In genomic region chr8:87892891-87893290, GRCm38 (mm10) we compare ENCODE assay signal across 14 mouse cellular contexts.
DNase-seq lines count a peak whose midpoint lies in the region; ATAC-seq lines count a peak whose summit lies in the region.
"Had no signal": no experiment of that assay in that cellular context is flagged by ENCODE, and none has a peak within 500 bp of the region (broad histone marks: within the 10 kb centered on the region; RNA-seq: fewer than 3 reads in every experiment).

No protein-coding gene starts in this region.

- 86% methylated on average over 6 of the region's 6 CpGs for WGBS in forebrain, embryonic 10.5 days
- 74% methylated on average over 6 of the region's 6 CpGs for WGBS in forebrain, embryonic 16.5 days
- 81% methylated on average over 6 of the region's 6 CpGs for WGBS in midbrain, embryonic 12.5 days
- WGBS in midbrain, embryonic 11.5 days, result 87% methylated on average over 6 of the region's 6 CpGs
- WGBS in hindbrain, embryonic 10.5 days, result 79% methylated on average over 6 of the region's 6 CpGs
- 59% methylated on average over 6 of the region's 6 CpGs for WGBS in limb, embryonic 13.5 days

- no peaks in the 10 kb centered on the region for H3K9me3 ChIP-seq in forebrain, embryonic 10.5 days
- no peaks in the 10 kb centered on the region for H3K9me3 ChIP-seq in forebrain, embryonic 16.5 days (ENCODE audit: control insufficient read depth, low read length)
- no peaks in the 10 kb centered on the region for H3K9me3 ChIP-seq in midbrain, embryonic 12.5 days
- H3K9me3 ChIP-seq in midbrain, embryonic 11.5 days (ENCODE audit: control insufficient read depth, low read length), result no peaks in the 10 kb centered on the region
- no peaks in the 10 kb centered on the region for H3K9me3 ChIP-seq in hindbrain, embryonic 10.5 days
- H3K9me3 ChIP-seq in limb, embryonic 13.5 days, result no peaks in the 10 kb centered on the region
- H3K9me3 ChIP-seq: heart, embryonic 12.5 days; liver, embryonic 12.5 days had no signal

- no peaks in the 10 kb centered on the region for H3K27me3 ChIP-seq in forebrain, embryonic 10.5 days (ENCODE audit: poor library complexity, severe bottlenecking)
- H3K27me3 ChIP-seq in forebrain, embryonic 16.5 days (replicated peaks; ENCODE audit: control insufficient read depth, insufficient read depth, low read length), result no peaks in the 10 kb centered on the region
- H3K27me3 ChIP-seq in midbrain, embryonic 12.5 days, result no peaks in the 10 kb centered on the region
- H3K27me3 ChIP-seq in midbrain, embryonic 11.5 days (ENCODE audit: control insufficient read depth, insufficient read depth, low read length), result no peaks in the 10 kb centered on the region
- no peaks in the 10 kb centered on the region for H3K27me3 ChIP-seq in hindbrain, embryonic 10.5 days (ENCODE audit: insufficient read depth, poor library complexity, severe bottlenecking)
- no peaks in the 10 kb centered on the region for H3K27me3 ChIP-seq in limb, embryonic 13.5 days
- H3K27me3 ChIP-seq: heart, embryonic 12.5 days; liver, embryonic 12.5 days had no signal

- DNase-seq in forebrain, embryonic 10.5 days (ENCODE audit: extremely low spot score, low spot score), result no peak
- no peak for DNase-seq in midbrain, embryonic 11.5 days (ENCODE audit: low spot score, missing footprints)
- no peak for DNase-seq in hindbrain, embryonic 10.5 days (ENCODE audit: low spot score)
- no peak for DNase-seq in adrenal gland, adult (ENCODE audit: inconsistent age in 2 of 2, low spot score in 1 of 2)
- DNase-seq in right cerebral cortex, postnatal 14 days, result no peak
- DNase-seq: gastrocnemius, postnatal 10 days; spleen, adult 18-20 months had no signal

- H3K4me3 ChIP-seq in forebrain, embryonic 10.5 days, result no peak overlapping the region
- no peak overlapping the region for H3K4me3 ChIP-seq in forebrain, embryonic 16.5 days (replicated peaks; ENCODE audit: low read length)
- H3K4me3 ChIP-seq in midbrain, embryonic 12.5 days, result no peak overlapping the region
- no peak overlapping the region for H3K4me3 ChIP-seq in midbrain, embryonic 11.5 days (ENCODE audit: low read depth, low read length)
- no peak overlapping the region for H3K4me3 ChIP-seq in hindbrain, embryonic 10.5 days
- no peak overlapping the region for H3K4me3 ChIP-seq in limb, embryonic 13.5 days
- H3K4me3 ChIP-seq: heart, embryonic 12.5 days; liver, embryonic 12.5 days; myocyte had no signal

- peak overlapping the region; percentile 86 for H3K27ac ChIP-seq in forebrain, embryonic 10.5 days
- no peak overlapping the region for H3K27ac ChIP-seq in forebrain, embryonic 16.5 days (ENCODE audit: low read length)
- peak overlapping the region; percentile 39; the same call in 1 of the 2 replicates for H3K27ac ChIP-seq in midbrain, embryonic 12.5 days (replicated peaks)
- no peak overlapping the region for H3K27ac ChIP-seq in midbrain, embryonic 11.5 days (ENCODE audit: low read depth, low read length)
- peak overlapping the region; percentile 87 for H3K27ac ChIP-seq in hindbrain, embryonic 10.5 days
- H3K27ac ChIP-seq in limb, embryonic 13.5 days, result peak overlapping the region; percentile 75
- H3K27ac ChIP-seq: liver, embryonic 12.5 days; stomach, postnatal 0 days had no signal

- ATAC-seq in forebrain, embryonic 16.5 days, result no peak
- ATAC-seq in midbrain, embryonic 12.5 days (ENCODE audit: low FRiP score, low read depth), result no peak
- ATAC-seq in midbrain, embryonic 11.5 days (ENCODE audit: low FRiP score), result no peak
- ATAC-seq in limb, embryonic 13.5 days (ENCODE audit: low FRiP score, low read depth), result no peak
- ATAC-seq: liver, embryonic 12.5 days had no signal

- peaks cover 10% of the 10 kb centered on the region for H3K36me3 ChIP-seq in forebrain, embryonic 10.5 days (replicated peaks)
- H3K36me3 ChIP-seq in forebrain, embryonic 16.5 days (ENCODE audit: control insufficient read depth, insufficient read depth), result no peaks in the 10 kb centered on the region
- no peaks in the 10 kb centered on the region for H3K36me3 ChIP-seq in midbrain, embryonic 12.5 days
- no peaks in the 10 kb centered on the region for H3K36me3 ChIP-seq in midbrain, embryonic 11.5 days (ENCODE audit: control insufficient read depth, insufficient read depth, low read length)
- H3K36me3 ChIP-seq in hindbrain, embryonic 10.5 days, result peaks cover 16% of the 10 kb centered on the region; the same call in 1 of the 2 replicates
- H3K36me3 ChIP-seq in limb, embryonic 13.5 days, result no peaks in the 10 kb centered on the region
- H3K36me3 ChIP-seq: heart, embryonic 12.5 days; liver, embryonic 12.5 days had no signal

- H3K4me1 ChIP-seq in forebrain, embryonic 10.5 days, result peaks cover 92% of the 10 kb centered on the region
- H3K4me1 ChIP-seq in forebrain, embryonic 16.5 days (replicated peaks; ENCODE audit: control insufficient read depth, insufficient read depth, low read length), result peaks cover 24% of the 10 kb centered on the region
- peaks cover 73% of the 10 kb centered on the region for H3K4me1 ChIP-seq in midbrain, embryonic 12.5 days
- peaks cover 41% of the 10 kb centered on the region for H3K4me1 ChIP-seq in midbrain, embryonic 11.5 days (ENCODE audit: control insufficient read depth, insufficient read depth, low read length)
- H3K4me1 ChIP-seq in hindbrain, embryonic 10.5 days (replicated peaks), result peaks cover 90% of the 10 kb centered on the region
- peaks cover 99% of the 10 kb centered on the region for H3K4me1 ChIP-seq in limb, embryonic 13.5 days

- H3K9ac ChIP-seq in forebrain, embryonic 16.5 days (replicated peaks; ENCODE audit: low read depth, low read length), result no peak overlapping the region
- H3K9ac ChIP-seq in midbrain, embryonic 12.5 days (replicated peaks), result no peak overlapping the region
- H3K9ac ChIP-seq in midbrain, embryonic 11.5 days (ENCODE audit: low read length), result no peak overlapping the region
- peak overlapping the region; percentile 14; the same call in 1 of the 2 replicates for H3K9ac ChIP-seq in limb, embryonic 13.5 days
- H3K9ac ChIP-seq: heart, embryonic 12.5 days; liver, embryonic 12.5 days had no signal

- H3K4me2 ChIP-seq in forebrain, embryonic 16.5 days (ENCODE audit: low read length), result no peak overlapping the region
- H3K4me2 ChIP-seq in midbrain, embryonic 12.5 days (replicated peaks), result no peak overlapping the region
- no peak overlapping the region for H3K4me2 ChIP-seq in midbrain, embryonic 11.5 days
- H3K4me2 ChIP-seq in limb, embryonic 13.5 days (replicated peaks), result peak overlapping the region; percentile 19
- H3K4me2 ChIP-seq: heart, embryonic 12.5 days; liver, embryonic 12.5 days had no signal

Comparison
In these comparisons a context has a peak if more than half of its experiments do, and no peak if none do; other contexts are left out.
1. H3K27ac ChIP-seq: peak in forebrain, embryonic 10.5 days (single experiment), midbrain, embryonic 12.5 days (single experiment), hindbrain, embryonic 10.5 days (single experiment) and limb, embryonic 13.5 days (single experiment); none in forebrain, embryonic 16.5 days (single experiment) and midbrain, embryonic 11.5 days (single experiment).